ENCODE assay signal across 18 mouse cellular contexts in genomic region chr9:45349851-45350250, GRCm38 (mm10). TPM values are rescaled to one million over a fixed set of nuclear protein-coding genes. Genes with fewer than 3 reads are reported as not detected.
"Had no signal": no experiment of that assay in that cellular context is flagged by ENCODE, and none has a peak within 500 bp of the region (broad histone marks: within the 10 kb centered on the region; RNA-seq: fewer than 3 reads in every experiment).

No protein-coding gene starts in this region.

- H3K4me2 ChIP-seq: lung, embryonic 14.5 days; midbrain, embryonic 11.5 days; midbrain, embryonic 13.5 days; midbrain, embryonic 15.5 days; neural tube, embryonic 12.5 days had no signal

- H3K27me3 ChIP-seq: midbrain, embryonic 13.5 days; midbrain, embryonic 15.5 days; neural tube, embryonic 12.5 days had no signal

- H3K36me3 ChIP-seq: midbrain, embryonic 13.5 days; midbrain, embryonic 15.5 days; neural tube, embryonic 12.5 days had no signal

- H3K9ac ChIP-seq: lung, embryonic 14.5 days; midbrain, embryonic 13.5 days; midbrain, embryonic 15.5 days; neural tube, embryonic 12.5 days had no signal

- H3K4me3 ChIP-seq: megakaryocyte, embryonic 14.5 days; midbrain, embryonic 13.5 days; midbrain, embryonic 15.5 days; neural tube, embryonic 12.5 days had no signal

- H3K4me1 ChIP-seq: midbrain, embryonic 13.5 days; midbrain, embryonic 15.5 days; neural tube, embryonic 12.5 days had no signal

- DNase-seq: lung, adult 18-20 months; lung, embryonic 14.5 days; lung, postnatal 10 days; lung, postnatal 4 days; right cerebral cortex, postnatal 14 days; spleen, adult 18-20 months; thymus, adult 18-20 months; thymus, postnatal 14 days; thymus, postnatal 36 days had no signal

- ATAC-seq: midbrain, embryonic 13.5 days; midbrain, embryonic 15.5 days had no signal

- H3K27ac ChIP-seq: midbrain, embryonic 13.5 days; midbrain, embryonic 15.5 days; neural tube, embryonic 12.5 days had no signal

- H3K9me3 ChIP-seq: midbrain, embryonic 13.5 days; midbrain, embryonic 15.5 days; neural tube, embryonic 12.5 days had no signal

RNA-seq across cellular contexts. Expression of gene Fxyd6, which starts 20.1 kb away (rescaled TPM):
- total RNA-seq: monocyte, adult 5-6 weeks; neutrophil, adult 5-6 weeks had no signal

RNA-seq across cellular contexts. Expression of gene Tmprss13, which starts 31.0 kb away (rescaled TPM):
- total RNA-seq: monocyte, adult 5-6 weeks had no signal
- polyA plus RNA-seq: liver, embryonic 16.5 days; midbrain, embryonic 11.5 days; midbrain, embryonic 13.5 days; midbrain, embryonic 15.5 days; midbrain, postnatal 0 days had no signal

RNA-seq across cellular contexts. Expression of gene Fxyd2, which starts 49.6 kb away (rescaled TPM):
- total RNA-seq: monocyte, adult 5-6 weeks; neutrophil, adult 5-6 weeks had no signal
